Mouse (Mus musculus) limb, embryonic 11.5 days (tissue): Measurements from ENCODE around the gene Card9. TPM values are rescaled to one million over a fixed set of nuclear protein-coding genes. Genes with fewer than 3 reads are reported as not detected.

Experiments
- ATAC-seq: fragments of 200-750 bp; cut with Nextera tagmentation; 2 replicates; pipeline ENCODE4 v1.8.0; 2017; ENCODE audit warnings: low read depth; ENCODE audit not compliant: insufficient number of reproducible peaks, low FRiP score, low TSS enrichment
- DNase-seq: peaks from one replicate; pipeline ENCODE4 v3.0.0-alpha.2; 2015; ENCODE audit warnings: low spot score
- H3K27ac ChIP-seq: fragments of 300-500 bp; sonication (generic); replicated peaks from 2 replicates; pipeline ENCODE4 v1.5.1; 2014; ENCODE audit warnings: low read depth, mild to moderate bottlenecking, low read length
- H3K27me3 ChIP-seq: fragments of 300-500 bp; sonication (generic); 2 replicates; pipeline ENCODE4 v1.6.1; 2014; ENCODE audit warnings: mild to moderate bottlenecking, low read length, mixed read lengths; ENCODE audit not compliant: control insufficient read depth, insufficient read depth
- H3K36me3 ChIP-seq: fragments of 300-500 bp; sonication (generic); 2 replicates; pipeline ENCODE4 v1.6.1; 2014; ENCODE audit warnings: mild to moderate bottlenecking, low read length, moderate library complexity, mixed read lengths; ENCODE audit not compliant: control insufficient read depth, insufficient read depth
- H3K4me1 ChIP-seq: fragments of 300-500 bp; sonication (generic); 2 replicates; pipeline ENCODE4 v1.6.1; 2014; ENCODE audit warnings: low read length, mixed read lengths; ENCODE audit not compliant: control insufficient read depth, insufficient read depth
- H3K4me2 ChIP-seq: fragments of 300-500 bp; sonication (generic); 2 replicates; pipeline ENCODE4 v1.6.1; 2014; ENCODE audit warnings: low read depth, mild to moderate bottlenecking, moderate library complexity; ENCODE audit not compliant: severe bottlenecking
- H3K4me3 ChIP-seq: fragments of 300-500 bp; sonication (generic); 2 replicates; pipeline ENCODE4 v1.5.1; 2014; ENCODE audit warnings: low read depth, low read length
- H3K9ac ChIP-seq: fragments of 300-500 bp; sonication (generic); 2 replicates; pipeline ENCODE4 v1.6.1; 2014; ENCODE audit warnings: mild to moderate bottlenecking, low read length
- H3K9me3 ChIP-seq: fragments of 300-500 bp; sonication (generic); 2 replicates; pipeline ENCODE4 v1.6.1; 2016; ENCODE audit warnings: low read length; ENCODE audit not compliant: control insufficient read depth
- WGBS: fragments of 180-500 bp; shearing (Covaris S2); extraction: QIAGEN DNeasy Blood & Tissue Kit; methylation state at CpG from one replicate; pipeline ENCODE4 v1.1.7; 2014; 5-methylcytosine and 5-hydroxymethylcytosine counted together
- polyA plus RNA-seq: library from polyadenylated mRNA; unstranded; fragments of >200 nt; fragmentation: Nextera tagmentation; extraction: Ambion mirVana; gene quantifications from 2 replicates; pipeline ENCODE4 v1.2.1, GENCODE M21; 2014

Card9 gene
- polyA plus RNA-seq, 1 experiment from 2014 or later: 1.0 TPM

GRCm38 (mm10) chr2:26330702-26331101 lies 30.0 kb downstream of the Card9 start:
- Histone ChIP-seq H3K36me3 (peaks cover 17% of the 10 kb centered on the region), H3K4me2 (no peak overlapping the region), H3K27ac (no peak overlapping the region), H3K4me1 (no peaks in the 10 kb centered on the region), H3K9me3 (no peaks in the 10 kb centered on the region), H3K4me3 (no peak overlapping the region), H3K9ac (no peak overlapping the region), H3K27me3 (no peaks in the 10 kb centered on the region)
- WGBS: 75% methylated on average over 6 of the region's 6 CpGs
- DNase-seq: no peak
- no peak for ATAC-seq

DNA sequence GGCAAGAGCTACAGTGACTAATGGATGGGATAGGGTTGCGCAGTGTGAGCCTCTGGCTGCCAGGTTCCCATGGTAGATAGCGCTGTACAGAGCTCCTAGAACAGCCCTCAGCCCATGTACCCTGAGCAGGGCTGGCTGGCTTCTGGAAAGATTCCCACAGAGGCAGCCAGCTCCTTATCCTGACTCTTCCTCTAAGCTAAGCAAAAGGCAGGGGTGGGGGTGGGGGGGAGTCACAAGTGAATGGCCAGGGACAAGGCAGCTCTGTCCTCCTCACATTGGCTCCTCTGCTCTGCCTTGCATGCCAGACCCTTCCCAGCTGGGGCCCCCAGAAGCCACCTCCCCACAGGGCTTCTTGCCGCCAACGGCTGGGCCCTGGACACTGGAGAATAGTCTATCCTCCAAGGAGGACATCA lies 30.7 kb downstream of the Card9 start:
- H3K4me1 ChIP-seq: no peaks in the 10 kb centered on the region
- H3K27ac ChIP-seq: no peak overlapping the region
- no peak overlapping the region for H3K4me2 ChIP-seq
- H3K36me3 ChIP-seq: peaks cover 17% of the 10 kb centered on the region
- ATAC-seq: no peak
- H3K27me3 ChIP-seq: no peaks in the 10 kb centered on the region
- no peak overlapping the region for H3K9ac ChIP-seq
- DNase-seq: no peak
- H3K4me3 ChIP-seq: no peak overlapping the region
- no peaks in the 10 kb centered on the region for H3K9me3 ChIP-seq
- 93% methylated on average over 4 of the region's 4 CpGs for WGBS

DNA sequence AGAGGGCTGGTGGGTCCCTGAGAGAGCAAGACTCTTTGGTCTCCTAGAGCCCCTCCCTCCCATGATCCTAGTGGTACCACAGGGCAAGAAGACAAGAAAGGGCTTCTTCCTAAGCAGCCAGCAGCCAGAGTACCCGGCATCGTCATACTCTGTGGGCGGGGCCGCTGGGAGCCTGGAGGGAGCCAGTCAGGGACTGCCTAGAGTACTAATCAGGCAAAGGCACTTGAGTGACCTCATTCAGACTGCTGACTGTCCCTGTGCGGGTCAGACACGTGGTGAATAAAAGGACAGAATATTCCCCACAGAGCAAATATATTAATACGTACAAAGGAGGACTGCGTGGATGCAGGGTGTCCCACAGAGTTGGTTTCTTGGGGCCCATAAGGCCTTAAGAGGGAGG lies 31.3 kb downstream of the Card9 start:
- ATAC-seq (no peak), DNase-seq (no peak)
- Histone ChIP-seq H3K9me3 (no peaks in the 10 kb centered on the region), H3K27ac (no peak overlapping the region), H3K4me2 (no peak overlapping the region), H3K4me3 (no peak overlapping the region), H3K27me3 (no peaks in the 10 kb centered on the region), H3K36me3 (peaks cover 20% of the 10 kb centered on the region), H3K9ac (no peak overlapping the region), H3K4me1 (no peaks in the 10 kb centered on the region)
- 64% methylated on average over 8 of the region's 8 CpGs for WGBS

GRCm38 (mm10) chr2:26327852-26328251 lies 32.9 kb downstream of the Card9 start:
- H3K9ac ChIP-seq: no peak overlapping the region
- no peaks in the 10 kb centered on the region for H3K27me3 ChIP-seq
- H3K9me3 ChIP-seq: no peaks in the 10 kb centered on the region
- H3K4me1 ChIP-seq: no peaks in the 10 kb centered on the region
- no peak overlapping the region for H3K27ac ChIP-seq
- 86% methylated on average over 4 of the region's 4 CpGs for WGBS
- H3K4me3 ChIP-seq: no peak overlapping the region
- no peak overlapping the region for H3K4me2 ChIP-seq
- DNase-seq: no peak
- no peak for ATAC-seq
- H3K36me3 ChIP-seq: peaks cover 26% of the 10 kb centered on the region

DNA sequence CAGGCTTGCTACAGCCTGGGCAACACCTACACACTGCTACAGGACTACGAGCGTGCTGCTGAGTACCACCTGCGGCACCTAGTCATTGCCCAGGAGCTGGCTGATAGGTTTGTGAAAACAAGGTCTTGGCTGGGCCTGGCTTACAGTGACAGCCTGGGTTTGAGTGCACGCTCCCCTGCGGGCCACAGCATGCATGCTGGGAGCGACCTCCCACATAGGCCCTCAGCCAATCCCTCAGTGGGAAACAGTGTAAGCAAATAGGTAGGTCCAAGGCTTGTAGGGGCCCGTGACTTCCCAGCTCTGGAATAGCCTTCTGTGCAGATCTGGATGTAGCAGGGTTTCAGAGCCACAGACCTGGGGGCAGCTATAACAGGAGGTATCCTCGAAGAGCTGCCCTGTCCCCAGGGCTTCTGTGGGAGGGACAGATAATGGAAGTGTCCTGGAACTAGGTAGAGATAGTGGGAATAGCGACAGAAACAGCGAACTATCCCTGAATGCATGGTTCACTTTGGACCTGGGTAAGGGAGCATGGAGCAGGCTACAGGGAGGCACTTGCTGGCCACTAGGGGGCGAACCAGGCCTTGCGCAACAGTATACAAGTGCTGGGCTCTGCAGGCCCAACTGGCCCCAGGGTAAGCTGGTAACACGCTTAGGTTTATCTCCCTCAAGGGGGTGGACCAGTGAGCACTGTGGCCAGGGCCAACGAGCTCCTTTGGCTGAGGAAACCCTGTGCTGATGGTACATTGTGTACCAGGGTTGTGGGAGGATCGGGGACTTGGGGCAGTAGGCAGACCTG lies 35.1 kb downstream of the Card9 start:
- 70% methylated on average over 15 of the region's 15 CpGs for WGBS
- no peaks in the 10 kb centered on the region for H3K9me3 ChIP-seq

DNA sequence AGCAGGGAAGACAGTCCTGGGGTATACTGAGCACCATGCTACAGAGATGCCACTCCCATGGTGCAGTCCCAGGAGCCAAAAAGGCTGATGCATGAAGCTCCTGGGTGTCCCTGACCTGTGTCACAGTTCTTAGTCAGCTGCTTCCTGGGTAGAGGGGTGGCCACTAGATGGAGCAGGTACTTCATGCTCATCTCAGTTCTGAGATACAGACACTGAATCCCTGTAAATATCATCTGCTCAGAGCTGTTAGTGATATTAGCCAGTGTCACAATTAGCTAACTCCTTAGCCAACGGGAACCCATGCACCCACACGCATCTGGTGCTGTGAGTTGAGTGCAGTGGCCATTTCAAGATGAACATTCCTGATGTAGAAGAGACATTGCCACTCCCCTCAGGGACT lies 35.8 kb downstream of the Card9 start:
- peaks cover 26% of the 10 kb centered on the region for H3K36me3 ChIP-seq
- ATAC-seq (no peak), DNase-seq (no peak)
- no peaks in the 10 kb centered on the region for H3K27me3 ChIP-seq
- no peaks in the 10 kb centered on the region for H3K9me3 ChIP-seq
- no peaks in the 10 kb centered on the region for H3K4me1 ChIP-seq
- H3K4me3 ChIP-seq: no peak overlapping the region
- H3K27ac ChIP-seq: no peak overlapping the region
- H3K4me2 ChIP-seq: no peak overlapping the region
- WGBS: 73% methylated on average over 2 of the region's 2 CpGs
- H3K9ac ChIP-seq: no peak overlapping the region

More for the DNA sequence above, 35.1 kb downstream of the Card9 start:
- Histone ChIP-seq H3K4me1 (no peaks in the 10 kb centered on the region), H3K27ac (no peak overlapping the region), H3K9ac (no peak overlapping the region), H3K4me2 (no peak overlapping the region), H3K36me3 (peaks cover 26% of the 10 kb centered on the region), H3K27me3 (no peaks in the 10 kb centered on the region), H3K4me3 (no peak overlapping the region)
- peak; percentile 75 for DNase-seq
- ATAC-seq: no peak

DNA sequence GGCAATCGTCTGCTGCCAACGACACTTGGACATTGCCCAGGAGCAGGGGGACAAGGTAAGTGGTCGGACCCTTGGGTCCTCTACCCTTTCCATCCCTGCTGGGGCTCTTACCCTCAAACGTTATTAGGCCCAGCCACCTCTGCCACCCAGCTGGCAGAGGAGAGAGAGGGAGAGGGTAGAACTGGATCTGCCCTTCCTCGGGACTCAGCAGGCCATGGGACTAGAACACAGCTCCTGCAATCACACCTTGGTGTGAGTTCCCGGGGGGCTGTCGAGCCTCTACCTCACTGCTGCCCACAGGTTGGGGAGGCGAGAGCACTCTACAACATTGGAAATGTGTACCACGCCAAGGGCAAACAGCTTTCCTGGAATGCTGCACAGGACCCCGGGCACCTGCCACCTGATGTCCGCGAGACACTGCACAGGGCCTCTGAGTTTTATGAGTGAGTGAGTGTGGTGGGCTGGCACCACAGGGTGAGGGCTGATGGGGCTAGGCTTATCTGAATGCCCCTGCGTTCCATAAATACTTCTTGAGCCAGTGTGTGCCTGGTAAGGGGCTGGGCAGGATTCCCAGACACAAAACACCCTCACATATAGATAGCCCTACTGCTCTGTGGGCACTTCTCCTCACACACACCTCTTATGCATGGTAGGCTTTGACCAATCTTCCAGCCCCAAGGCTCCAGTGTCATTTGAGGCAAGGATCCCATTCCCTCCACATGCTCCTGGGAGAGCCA lies 37.0 kb downstream of the Card9 start:
- Histone ChIP-seq H3K4me3 (no peak overlapping the region), H3K9me3 (no peaks in the 10 kb centered on the region), H3K36me3 (peaks cover 26% of the 10 kb centered on the region), H3K4me1 (no peaks in the 10 kb centered on the region), H3K27ac (no peak overlapping the region), H3K27me3 (no peaks in the 10 kb centered on the region), H3K9ac (no peak overlapping the region), H3K4me2 (no peak overlapping the region)
- no peak for ATAC-seq
- DNase-seq: no peak
- 84% methylated on average over 13 of the region's 13 CpGs for WGBS

- ATAC-seq: no peak
These were observed 40.2 kb downstream of the Card9 start for GRCm38 (mm10) chr2:26320245-26321185.

More at GRCm38 (mm10) chr2:26320245-26321185, 40.2 kb downstream of the Card9 start:
- no peak overlapping the region for H3K27ac ChIP-seq
- no peak overlapping the region for H3K4me3 ChIP-seq
- no peaks in the 10 kb centered on the region for H3K27me3 ChIP-seq
- WGBS: 89% methylated on average over 14 of the region's 14 CpGs
- peaks cover 9% of the 10 kb centered on the region for H3K36me3 ChIP-seq
- no peaks in the 10 kb centered on the region for H3K9me3 ChIP-seq
- H3K4me2 ChIP-seq: no peak overlapping the region
- no peak for DNase-seq
- H3K4me1 ChIP-seq: peaks cover 16% of the 10 kb centered on the region
- H3K9ac ChIP-seq: no peak overlapping the region
